Mouse (Mus musculus) E14TG2a.4 (cell line): Measurements from ENCODE around the gene Myo5a.

Source experiments
- CTCF ChIP-seq: conservative IDR thresholded peaks from 2 replicates; pipeline ENCODE4 v1.5.1; 2014; ENCODE audit warnings: low read length
- NANOG ChIP-seq: IDR thresholded peaks from 2 replicates; pipeline ENCODE4 v1.6.1; 2014; ENCODE audit warnings: borderline replicate concordance, low read length, mixed read lengths

GRCm38 (mm10) chr9:75025689-75026088, 45.1 kb upstream of the Myo5a start:
- TF ChIP-seq CTCF (peak; percentile 48), NANOG (no peak)
